Mouse (Mus musculus) lung, adult 2 months (tissue): ENCODE data around the gene Aox3.

Source experiments
- CTCF ChIP-seq: fragments of 200-500 bp; IDR thresholded peaks from 2 replicates; pipeline ENCODE4 v1.5.1; 2011; ENCODE audit warnings: mild to moderate bottlenecking, low read length, control low read depth; ENCODE audit not compliant: insufficient read depth
- POLR2A ChIP-seq: fragments of 200-500 bp; IDR thresholded peaks from 2 replicates; pipeline ENCODE4 v1.6.1; 2011; ENCODE audit warnings: low read depth, mild to moderate bottlenecking, control low read depth, low read length, borderline replicate concordance; ENCODE audit errors: extremely low read depth

- TF ChIP-seq CTCF (no peak), POLR2A (no peak)
Measured at GRCm38 (mm10) chr1:58110241-58110640, 2.7 kb upstream of the Aox3 start.
